Mouse (Mus musculus) hindbrain, embryonic 12.5 days (tissue): Measurements from ENCODE around the gene Stxbp5. TPM values are rescaled to one million over a fixed set of nuclear protein-coding genes. Genes with fewer than 3 reads are reported as not detected.

Experiments used
- ATAC-seq: fragments of 200-750 bp; cut with Nextera tagmentation; 2 replicates; pipeline ENCODE4 v1.8.0; 2017; ENCODE audit warnings: moderate TSS enrichment; ENCODE audit not compliant: low FRiP score
- H3K27ac ChIP-seq: fragments of 300-500 bp; sonication (generic); 2 replicates; pipeline ENCODE4 v1.5.1; 2016; ENCODE audit warnings: mild to moderate bottlenecking
- H3K27me3 ChIP-seq: fragments of 300-500 bp; sonication (generic); 2 replicates; pipeline ENCODE4 v1.6.1; 2016; ENCODE audit warnings: mild to moderate bottlenecking
- H3K36me3 ChIP-seq: fragments of 300-500 bp; sonication (generic); 2 replicates; pipeline ENCODE4 v1.6.1; 2016; ENCODE audit warnings: mild to moderate bottlenecking
- H3K4me1 ChIP-seq: fragments of 300-500 bp; sonication (generic); 2 replicates; pipeline ENCODE4 v1.6.1; 2016
- H3K4me2 ChIP-seq: fragments of 300-500 bp; sonication (generic); replicated peaks from 2 replicates; pipeline ENCODE4 v1.6.1; 2016; ENCODE audit warnings: mild to moderate bottlenecking
- H3K4me3 ChIP-seq: fragments of 300-500 bp; sonication (generic); 2 replicates; pipeline ENCODE4 v1.5.1; 2016; ENCODE audit warnings: mild to moderate bottlenecking
- H3K9ac ChIP-seq: fragments of 300-500 bp; sonication (generic); 2 replicates; pipeline ENCODE4 v1.6.1; 2016; ENCODE audit warnings: mild to moderate bottlenecking, moderate library complexity
- H3K9me3 ChIP-seq: fragments of 300-500 bp; sonication (generic); replicated peaks from 2 replicates; pipeline ENCODE4 v1.6.1; 2016; ENCODE audit warnings: mild to moderate bottlenecking
- WGBS: fragments of 180-500 bp; shearing (Covaris S2); methylation state at CpG from one replicate; pipeline ENCODE4 v1.1.7; 2016; 5-methylcytosine and 5-hydroxymethylcytosine counted together
- polyA plus RNA-seq: library from polyadenylated mRNA; unstranded; fragments of >200 nt; fragmentation: Nextera tagmentation; extraction: Ambion mirVana; gene quantifications from 2 replicates; pipeline ENCODE4 v1.2.1, GENCODE M21; 2016

Gene Stxbp5
- polyA plus RNA-seq, 1 experiment from 2014 or later, result 8.8 TPM

GRCm38 (mm10) chr10:9794429-9794828 is 106.5 kb downstream of the Stxbp5 start:
- no peak overlapping the region for H3K4me3 ChIP-seq
- no peaks in the 10 kb centered on the region for H3K4me1 ChIP-seq
- H3K9me3 ChIP-seq, result no peaks in the 10 kb centered on the region
- peaks cover 13% of the 10 kb centered on the region; the same call in 1 of the 2 replicates for H3K36me3 ChIP-seq
- H3K9ac ChIP-seq, result no peak overlapping the region
- H3K27me3 ChIP-seq, result no peaks in the 10 kb centered on the region
- no peak overlapping the region for H3K27ac ChIP-seq
- no peak overlapping the region for H3K4me2 ChIP-seq
- ATAC-seq, result no peak

- Histone ChIP-seq H3K27ac (no peak overlapping the region), H3K9me3 (no peaks in the 10 kb centered on the region), H3K4me3 (no peak overlapping the region), H3K4me2 (no peak overlapping the region), H3K36me3 (0 out of 2 replicates have a peak, but pooled peaks cover 3% of the 10 kb centered on the region), H3K9ac (no peak overlapping the region), H3K27me3 (no peaks in the 10 kb centered on the region), H3K4me1 (no peaks in the 10 kb centered on the region)
- no peak for ATAC-seq
- WGBS, result 83% methylated on average over 3 of the region's 3 CpGs
Measured at GRCm38 (mm10) chr10:9790947-9791346, 109.9 kb downstream of the Stxbp5 start.

- no peak for ATAC-seq
- H3K27ac ChIP-seq, result no peak overlapping the region
- 87% methylated on average over 11 of the region's 11 CpGs for WGBS
Measured at GRCm38 (mm10) chr10:9786461-9786860, 114.4 kb downstream of the Stxbp5 start.

GRCm38 (mm10) chr10:9785651-9786050 is 115.2 kb downstream of the Stxbp5 start:
- Histone ChIP-seq H3K27me3 (no peaks in the 10 kb centered on the region), H3K9me3 (no peaks in the 10 kb centered on the region), H3K27ac (no peak overlapping the region), H3K4me3 (no peak overlapping the region), H3K36me3 (0 out of 2 replicates have a peak, but pooled peaks cover 3% of the 10 kb centered on the region), H3K9ac (no peak overlapping the region), H3K4me1 (no peaks in the 10 kb centered on the region), H3K4me2 (no peak overlapping the region)
- WGBS, result 87% methylated on average over 6 of the region's 6 CpGs
- no peak for ATAC-seq

More at GRCm38 (mm10) chr10:9786461-9786860, 114.4 kb downstream of the Stxbp5 start:
- Histone ChIP-seq H3K9me3 (no peaks in the 10 kb centered on the region), H3K36me3 (0 out of 2 replicates have a peak, but pooled peaks cover 3% of the 10 kb centered on the region), H3K4me3 (no peak overlapping the region), H3K27me3 (no peaks in the 10 kb centered on the region), H3K9ac (no peak overlapping the region), H3K4me1 (no peaks in the 10 kb centered on the region), H3K4me2 (no peak overlapping the region)

- no peaks in the 10 kb centered on the region for H3K4me1 ChIP-seq
- no peak overlapping the region for H3K27ac ChIP-seq
- 65% methylated on average over 4 of the region's 4 CpGs for WGBS
- H3K9me3 ChIP-seq, result no peaks in the 10 kb centered on the region
- ATAC-seq, result no peak
- H3K4me2 ChIP-seq, result no peak overlapping the region
- no peak overlapping the region for H3K9ac ChIP-seq
- H3K4me3 ChIP-seq, result no peak overlapping the region
- 0 out of 2 replicates have a peak, but pooled peaks cover 3% of the 10 kb centered on the region for H3K36me3 ChIP-seq
- H3K27me3 ChIP-seq, result no peaks in the 10 kb centered on the region
Measured at GRCm38 (mm10) chr10:9779864-9780263, 121.0 kb downstream of the Stxbp5 start.

- ATAC-seq, result no peak
- Histone ChIP-seq H3K4me3 (no peak overlapping the region), H3K36me3 (peaks cover 21% of the 10 kb centered on the region), H3K9ac (no peak overlapping the region), H3K9me3 (no peaks in the 10 kb centered on the region), H3K27ac (no peak overlapping the region), H3K4me2 (no peak overlapping the region), H3K27me3 (no peaks in the 10 kb centered on the region), H3K4me1 (no peaks in the 10 kb centered on the region)
- 75% methylated on average over 12 of the region's 12 CpGs for WGBS
Measured at GRCm38 (mm10) chr10:9770261-9770660, 130.6 kb downstream of the Stxbp5 start.

GRCm38 (mm10) chr10:9763831-9764230 is 137.0 kb downstream of the Stxbp5 start:
- 91% methylated on average over 5 of the region's 5 CpGs for WGBS
- H3K36me3 ChIP-seq, result peaks cover 26% of the 10 kb centered on the region

GRCm38 (mm10) chr10:9760264-9760663 is 140.6 kb downstream of the Stxbp5 start:
- Histone ChIP-seq H3K36me3 (peaks cover 19% of the 10 kb centered on the region), H3K4me1 (no peaks in the 10 kb centered on the region), H3K4me3 (no peak overlapping the region), H3K4me2 (no peak overlapping the region), H3K9me3 (no peaks in the 10 kb centered on the region), H3K27ac (no peak overlapping the region), H3K9ac (no peak overlapping the region), H3K27me3 (no peaks in the 10 kb centered on the region)
- ATAC-seq, result no peak
- WGBS, result 89% methylated on average over 8 of the region's 8 CpGs

More at GRCm38 (mm10) chr10:9763831-9764230, 137.0 kb downstream of the Stxbp5 start:
- no peaks in the 10 kb centered on the region for H3K27me3 ChIP-seq
- no peaks in the 10 kb centered on the region for H3K4me1 ChIP-seq
- no peaks in the 10 kb centered on the region for H3K9me3 ChIP-seq
- no peak overlapping the region for H3K4me2 ChIP-seq
- H3K9ac ChIP-seq, result no peak overlapping the region
- ATAC-seq, result no peak
- no peak overlapping the region for H3K27ac ChIP-seq
- no peak overlapping the region for H3K4me3 ChIP-seq

GRCm38 (mm10) chr10:9756546-9756945 is 144.3 kb downstream of the Stxbp5 start:
- no peaks in the 10 kb centered on the region for H3K4me1 ChIP-seq
- no peaks in the 10 kb centered on the region for H3K27me3 ChIP-seq
- H3K4me3 ChIP-seq, result no peak overlapping the region
- ATAC-seq, result no peak
- H3K36me3 ChIP-seq, result peaks cover 10% of the 10 kb centered on the region
- no peak overlapping the region for H3K9ac ChIP-seq
- no peak overlapping the region for H3K4me2 ChIP-seq
- H3K9me3 ChIP-seq, result no peaks in the 10 kb centered on the region
- H3K27ac ChIP-seq, result no peak overlapping the region
- WGBS, result 66% methylated on average over 6 of the region's 6 CpGs

GRCm38 (mm10) chr10:9754893-9755541 is 145.9 kb downstream of the Stxbp5 start:
- H3K4me1 ChIP-seq, result no peaks in the 10 kb centered on the region
- no peaks in the 10 kb centered on the region for H3K27me3 ChIP-seq
- no peaks in the 10 kb centered on the region for H3K9me3 ChIP-seq
- ATAC-seq, result no peak
- WGBS, result 51% methylated on average over 3 of the region's 3 CpGs
- peaks cover 2% of the 10 kb centered on the region; the same call in 1 of the 2 replicates for H3K36me3 ChIP-seq
- no peak overlapping the region for H3K9ac ChIP-seq
- no peak overlapping the region for H3K27ac ChIP-seq
- H3K4me2 ChIP-seq, result no peak overlapping the region
- H3K4me3 ChIP-seq, result no peak overlapping the region

- no peak overlapping the region for H3K27ac ChIP-seq
- no peak overlapping the region for H3K9ac ChIP-seq
- H3K36me3 ChIP-seq, result no peaks in the 10 kb centered on the region
- H3K4me3 ChIP-seq, result no peak overlapping the region
- no peak for ATAC-seq
- no peaks in the 10 kb centered on the region for H3K9me3 ChIP-seq
- no peaks in the 10 kb centered on the region for H3K27me3 ChIP-seq
- WGBS, result 80% methylated on average over 3 of the region's 3 CpGs
- H3K4me2 ChIP-seq, result no peak overlapping the region
- H3K4me1 ChIP-seq, result no peaks in the 10 kb centered on the region
Measured at GRCm38 (mm10) chr10:9733861-9734260, 167.0 kb downstream of the Stxbp5 start.

GRCm38 (mm10) chr10:9732065-9732749 is 168.7 kb downstream of the Stxbp5 start:
- 67% methylated on average over 9 of the region's 9 CpGs for WGBS
- no peak overlapping the region for H3K9ac ChIP-seq
- H3K4me3 ChIP-seq, result no peak overlapping the region
- no peak overlapping the region for H3K27ac ChIP-seq
- no peak overlapping the region for H3K4me2 ChIP-seq
- no peaks in the 10 kb centered on the region for H3K9me3 ChIP-seq
- H3K27me3 ChIP-seq, result no peaks in the 10 kb centered on the region
- H3K36me3 ChIP-seq, result no peaks in the 10 kb centered on the region
- H3K4me1 ChIP-seq, result no peaks in the 10 kb centered on the region
- ATAC-seq, result no peak
